Mouse (Mus musculus): Measurements from ENCODE around the gene Aatf. TPM values are rescaled to one million over a fixed set of nuclear protein-coding genes. Genes with fewer than 3 reads are reported as not detected.

The Aatf gene
- polyA plus RNA-seq, 1 experiment from 2014 or later: 56.4 TPM

DNA sequence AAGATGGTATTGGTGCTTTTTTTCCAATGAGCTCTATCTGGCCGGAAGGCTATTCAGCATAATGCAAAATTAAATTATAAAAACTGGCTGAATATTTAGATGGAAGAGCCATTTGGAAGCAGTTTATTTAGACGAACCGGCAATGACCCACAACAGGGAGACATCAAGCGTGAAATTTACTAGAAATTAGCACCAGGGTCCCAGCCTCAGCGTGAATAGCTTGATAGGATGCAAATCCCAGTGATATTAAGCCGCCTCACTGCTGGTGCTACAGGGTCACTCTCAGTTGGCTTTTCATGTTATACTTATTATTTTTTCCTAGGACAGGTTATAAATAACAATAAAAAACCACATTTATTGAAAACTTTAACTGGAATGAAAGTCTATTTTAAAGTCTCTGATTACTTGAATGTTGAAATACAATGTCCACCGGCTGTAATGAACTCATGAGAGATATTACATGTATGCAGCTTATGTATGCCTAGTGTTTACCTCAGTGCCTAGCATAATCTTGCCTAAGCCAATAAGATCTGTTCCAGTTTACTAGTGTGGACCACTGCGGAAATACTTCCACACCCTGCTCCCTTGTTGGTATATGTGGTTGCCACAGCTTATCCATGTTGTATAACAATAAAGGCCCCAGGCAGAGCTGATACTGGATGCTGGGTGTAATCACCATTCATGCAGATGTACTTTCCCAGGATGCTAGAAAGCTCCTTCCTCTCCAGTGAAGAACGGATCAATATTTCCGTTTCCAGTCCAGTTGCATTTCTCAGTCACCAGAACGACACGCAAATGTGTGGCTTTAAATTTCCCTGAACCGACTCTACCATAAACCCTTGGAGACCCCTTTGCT, 136.6 kb downstream of the Aatf start:
- Histone ChIP-seq H3K4me1 (peaks cover 27% of the 10 kb centered on the region), H3K27ac (replicated peaks) (peak overlapping the region; percentile 64), H3K27me3 (ENCODE audit: low read depth, poor library complexity, severe bottlenecking) (no peaks in the 10 kb centered on the region), H3K4me3 (no peak overlapping the region), H3K36me3 (peaks cover 27% of the 10 kb centered on the region), H3K9me3 (replicated peaks) (no peaks in the 10 kb centered on the region)
- no peak for DNase-seq (ENCODE audit: low spot score)
- 64% methylated on average over 13 of the region's 13 CpGs for WGBS

DNA sequence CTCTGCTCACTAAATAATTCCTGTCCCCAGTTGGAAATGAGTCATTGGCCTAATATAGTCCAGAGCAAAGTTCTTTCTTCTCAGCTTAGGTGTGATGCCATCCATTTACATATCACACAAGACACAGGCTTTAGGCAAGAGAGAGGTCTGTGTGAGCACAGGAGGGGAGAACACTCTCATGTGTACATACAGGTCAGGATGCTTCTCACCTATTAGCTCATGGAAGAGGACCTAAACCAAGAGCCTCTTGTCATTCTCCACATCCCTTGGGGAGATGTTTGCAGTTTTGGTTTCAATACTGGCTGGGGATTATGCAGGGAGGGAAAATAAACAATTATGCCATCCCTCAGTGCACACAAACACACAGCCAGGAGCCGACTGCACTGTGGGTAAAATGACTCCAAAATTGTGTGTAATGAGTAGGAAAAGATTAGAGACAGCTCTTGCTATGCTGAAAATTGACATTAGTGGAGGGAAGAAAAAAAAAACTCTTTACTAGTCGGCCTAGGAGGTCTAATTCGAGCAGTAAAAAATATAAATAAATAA, 137.3 kb downstream of the Aatf start:
- no peak for DNase-seq (ENCODE audit: low spot score)
- Histone ChIP-seq H3K4me1 (peaks cover 27% of the 10 kb centered on the region), H3K9me3 (replicated peaks) (no peaks in the 10 kb centered on the region), H3K27me3 (ENCODE audit: low read depth, poor library complexity, severe bottlenecking) (no peaks in the 10 kb centered on the region), H3K27ac (replicated peaks) (peak overlapping the region; percentile 49), H3K36me3 (peaks cover 31% of the 10 kb centered on the region), H3K4me3 (no peak overlapping the region)
- 43% methylated on average over 3 of the region's 3 CpGs for WGBS

DNA sequence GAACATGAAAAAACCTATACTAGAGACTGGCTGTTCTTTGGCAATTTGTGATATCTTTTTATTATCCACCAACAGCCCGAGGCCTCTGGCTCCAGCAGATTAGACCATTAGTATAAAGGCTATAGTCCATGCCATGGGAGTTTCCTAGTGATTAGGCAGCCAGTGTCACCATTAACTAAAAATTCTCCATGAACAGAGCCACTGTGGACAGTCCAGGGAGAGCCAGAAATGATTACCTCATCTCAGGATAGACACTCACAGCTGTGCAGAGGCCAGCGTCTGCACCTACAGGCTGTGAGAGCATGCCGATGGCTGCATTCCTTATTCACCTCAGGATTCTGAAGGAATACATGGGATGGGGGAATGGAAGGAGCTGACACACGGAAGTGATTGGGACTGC, 140.2 kb downstream of the Aatf start:
- H3K9me3 ChIP-seq (replicated peaks): no peaks in the 10 kb centered on the region
- no peak overlapping the region for H3K4me3 ChIP-seq
- peaks cover 38% of the 10 kb centered on the region for H3K36me3 ChIP-seq
- peaks cover 17% of the 10 kb centered on the region; the same call in 1 of the 2 replicates for H3K27me3 ChIP-seq (ENCODE audit: low read depth, poor library complexity, severe bottlenecking)
- H3K27ac ChIP-seq (replicated peaks): no peak overlapping the region
- WGBS: 90% methylated on average over 4 of the region's 4 CpGs
- no peak for DNase-seq (ENCODE audit: low spot score)
- peaks cover 33% of the 10 kb centered on the region for H3K4me1 ChIP-seq

Other genes starting within 250 kb of the Aatf start
- gene Lhx1, start 12.0 kb upstream of the Aatf start, polyA plus RNA-seq (2016; fragmentation: Nextera tagmentation; extraction: Ambion mirVana): 5.5 and 19.7 TPM in 2 replicates

All from midbrain, embryonic 10.5 days (tissue).